Mouse (Mus musculus) layer of hippocampus, adult 9-11 months (tissue): ENCODE results near the gene Mmp11.
A peak's percentile ranks its signal among the peaks of the same experiment; 100 is the strongest.

Experiments
- DNase-seq: peaks from one replicate; pipeline ENCODE4 v3.0.0; 2022

The Mmp11 gene

GRCm38 (mm10) chr10:75937851-75938643 lies 1.8 kb upstream of the Mmp11 start:
- no peak for DNase-seq

- no peak for DNase-seq
Observed at GRCm38 (mm10) chr10:75936909-75937667, 792 bp upstream of the Mmp11 start.

GRCm38 (mm10) chr10:75934991-75935390 lies 1.3 kb downstream of the Mmp11 start:
- DNase-seq: no peak

DNA sequence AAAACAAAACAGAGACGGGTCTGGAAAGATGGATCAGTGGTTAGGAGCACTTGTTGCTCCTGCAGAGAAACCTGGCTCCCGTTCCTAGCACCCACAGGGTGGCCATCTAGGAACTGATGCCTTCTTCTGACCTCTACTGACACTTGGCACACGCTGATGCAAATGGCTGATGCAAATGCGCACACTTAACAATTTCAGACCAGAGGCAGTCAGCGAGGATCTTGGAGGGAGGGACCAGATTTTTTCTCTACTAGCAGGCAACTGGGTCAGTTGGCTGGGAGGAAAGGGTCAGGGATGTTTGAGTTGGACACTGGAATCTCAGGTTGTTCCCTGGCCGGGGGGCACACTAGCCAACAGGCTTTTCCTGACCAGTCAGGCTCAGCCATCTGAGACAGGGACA lies 3.4 kb downstream of the Mmp11 start, which contains the start of gene Chchd10:
Chchd10 (plus strand) TSS at position 240 of the 400 bp plus-strand sequence.
- DNase-seq: no peak

DNA sequence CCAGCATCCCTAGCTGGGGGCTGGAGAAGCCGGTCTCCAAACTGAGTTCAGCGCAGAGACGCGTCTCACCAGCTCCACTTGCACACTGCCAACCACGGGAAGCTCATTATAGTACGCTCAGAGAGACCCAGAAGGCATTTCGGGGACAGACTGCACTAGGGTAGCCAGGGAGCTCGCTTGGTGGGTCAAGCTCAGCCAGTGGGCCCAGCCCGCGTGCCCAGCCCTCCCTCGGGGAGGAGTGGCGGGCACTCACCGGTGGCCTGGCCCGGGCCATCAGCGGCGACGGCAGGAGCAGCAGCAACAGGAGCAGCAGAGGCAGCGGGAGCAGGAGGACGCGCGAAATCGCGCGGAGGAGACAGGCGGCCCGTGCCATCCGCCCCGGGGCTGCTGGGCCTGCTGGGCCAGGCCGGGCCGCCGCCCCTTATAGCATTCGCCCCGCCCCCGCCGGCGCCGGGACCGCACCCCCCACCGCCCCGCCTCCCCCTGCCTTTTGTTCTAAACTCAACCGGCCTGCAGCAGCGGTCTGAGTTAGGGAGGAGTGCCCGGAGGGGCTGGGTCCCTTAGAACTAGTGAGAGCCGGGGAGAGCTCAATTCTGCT lies 4.1 kb downstream of the Mmp11 start:
- no peak for DNase-seq

DNA sequence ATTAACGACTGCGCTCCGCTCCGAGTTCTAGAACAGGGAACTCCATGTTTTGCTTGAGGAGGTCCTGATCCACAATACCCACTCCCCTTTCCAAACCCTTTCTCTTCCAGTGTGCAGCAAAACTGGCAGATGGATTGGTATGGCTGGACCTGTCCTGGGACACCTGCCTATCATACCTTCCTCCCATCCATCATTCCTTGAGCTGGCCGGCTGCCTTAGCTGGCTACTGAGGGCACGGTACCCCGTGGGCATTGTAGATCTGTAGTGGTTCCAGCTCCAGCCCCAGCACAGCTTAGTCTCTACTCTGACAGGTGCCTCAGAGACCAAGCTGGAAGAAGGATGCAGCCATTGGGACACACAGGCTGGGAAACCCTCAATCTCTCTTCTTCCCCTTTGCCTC lies 5.0 kb downstream of the Mmp11 start:
- DNase-seq: no peak

DNA sequence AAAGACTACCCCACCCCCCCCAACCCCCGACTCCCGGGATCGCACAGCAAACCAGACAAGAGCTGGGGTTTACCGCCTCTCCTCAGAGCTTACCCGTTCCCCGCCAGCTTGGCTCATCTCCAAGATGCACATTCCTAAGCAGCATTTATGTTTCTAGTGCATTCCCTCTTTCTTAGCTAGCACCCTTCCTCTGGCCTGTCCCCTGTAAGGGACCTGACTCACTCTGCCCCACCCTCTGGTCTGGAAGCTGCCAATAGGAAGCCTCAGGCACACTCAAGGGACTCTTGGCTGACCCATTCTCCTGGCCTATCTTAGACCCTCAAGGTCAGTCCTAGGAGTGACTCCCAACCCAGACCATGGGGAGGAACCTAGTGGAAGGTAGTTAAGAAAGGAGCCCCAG lies 6.0 kb downstream of the Mmp11 start:
- no peak for DNase-seq

DNA sequence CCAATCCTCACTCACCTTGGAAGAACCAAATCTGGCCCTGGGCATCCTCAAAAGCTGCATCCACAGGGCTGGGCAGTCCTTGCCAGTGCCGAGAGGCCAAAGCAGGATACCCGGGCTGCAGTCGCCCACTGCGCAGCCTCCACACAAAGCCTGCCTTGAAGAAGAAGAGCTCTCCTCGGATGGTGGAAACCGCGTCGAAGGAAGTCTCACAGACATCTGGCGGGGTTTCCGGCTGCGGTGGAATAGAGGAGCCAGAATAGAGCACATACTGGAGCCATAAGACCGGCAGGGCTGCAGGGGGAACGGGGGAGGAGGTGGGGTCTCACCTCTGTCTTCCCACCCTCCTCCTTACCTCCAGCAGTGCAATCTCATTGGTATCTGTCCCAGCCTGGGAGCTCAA lies 9.9 kb downstream of the Mmp11 start:
- no peak for DNase-seq

GRCm38 (mm10) chr10:75924324-75924723 lies 12.0 kb downstream of the Mmp11 start:
- DNase-seq: no peak

- DNase-seq: no peak
Observed at GRCm38 (mm10) chr10:75921726-75922560, 14.4 kb downstream of the Mmp11 start.

DNA sequence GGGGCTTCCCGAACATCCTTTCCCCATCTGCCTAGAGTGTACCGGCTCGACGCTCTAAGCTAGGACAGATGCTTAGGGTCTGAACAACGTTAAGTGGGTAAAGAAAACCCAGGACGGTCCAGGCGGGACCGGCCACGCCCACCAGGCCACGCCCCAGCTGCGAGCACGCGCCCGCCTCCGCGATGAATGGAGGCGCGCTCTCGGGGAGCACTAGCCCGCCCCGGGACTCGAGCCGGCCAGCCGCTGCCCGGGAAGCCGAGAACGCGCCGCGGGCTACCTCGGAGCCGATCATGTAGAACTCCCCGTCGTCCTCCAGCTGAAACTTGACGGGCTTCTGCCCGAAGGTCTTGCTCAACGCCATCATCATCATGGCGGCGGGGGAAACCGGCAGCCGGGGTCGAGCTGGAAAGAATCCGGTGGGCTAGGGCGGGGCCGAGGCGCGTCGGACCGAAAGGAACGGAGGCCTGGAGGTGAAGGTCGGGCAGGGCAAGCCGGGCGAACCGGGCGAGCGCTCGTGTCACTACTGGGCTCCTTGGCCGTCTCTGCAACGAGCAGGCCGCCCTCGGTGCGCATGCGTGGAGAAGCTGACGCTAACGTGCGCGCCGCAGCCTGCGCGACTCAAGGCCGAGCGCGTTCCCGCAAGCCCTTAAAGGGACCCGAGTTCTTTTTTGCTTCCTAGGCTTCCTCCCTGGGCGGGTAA lies 15.1 kb downstream of the Mmp11 start, which contains the start of gene Smarcb1:
Smarcb1 (minus strand) TSS at position 592 of the 700 bp plus-strand sequence.
- DNase-seq: peak; percentile 93

DNA sequence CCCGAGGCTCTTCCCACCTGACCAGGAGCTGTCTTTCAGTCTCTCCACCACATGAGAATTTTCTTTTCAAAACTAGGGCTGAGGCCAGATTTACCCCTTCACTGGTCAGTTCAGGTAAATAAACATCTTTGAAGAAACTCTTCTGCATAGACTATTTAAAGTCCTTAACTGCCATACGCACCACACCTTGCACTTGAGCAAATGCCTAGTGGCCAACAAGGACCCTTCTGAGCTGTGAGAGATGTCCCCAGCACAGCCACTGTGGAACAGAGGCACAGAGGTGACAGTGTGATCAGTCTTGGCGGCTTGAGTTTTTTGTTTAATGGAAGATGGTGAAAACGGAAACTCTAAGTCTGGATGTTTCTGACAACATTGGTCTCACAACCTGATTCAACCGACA lies 17.3 kb downstream of the Mmp11 start:
- no peak for DNase-seq

- DNase-seq: no peak
Observed at GRCm38 (mm10) chr10:75916840-75917239, 19.5 kb downstream of the Mmp11 start.

- no peak for DNase-seq
Observed at GRCm38 (mm10) chr10:75915557-75915956, 20.7 kb downstream of the Mmp11 start.

- DNase-seq: no peak
Observed at GRCm38 (mm10) chr10:75913013-75913589, 23.2 kb downstream of the Mmp11 start.

DNA sequence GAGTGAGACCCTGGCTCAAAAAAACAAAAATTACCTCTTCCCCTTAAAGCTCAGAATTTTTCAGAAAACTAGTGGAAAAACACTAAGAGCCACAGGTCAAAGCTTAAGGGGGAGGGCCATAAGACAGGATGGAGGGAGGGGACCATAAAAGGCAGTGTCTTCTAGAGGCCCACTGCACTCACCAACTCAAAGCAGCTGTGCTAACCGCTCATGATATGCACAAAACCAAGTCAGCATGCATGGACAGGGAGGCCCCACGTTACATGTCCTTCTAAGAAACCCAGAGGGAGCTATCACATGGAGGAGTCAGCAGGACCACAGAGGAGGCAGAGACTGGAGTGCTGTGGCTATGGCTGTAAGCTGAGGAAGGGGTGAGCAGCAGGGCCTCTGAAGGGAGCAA lies 25.6 kb downstream of the Mmp11 start:
- no peak for DNase-seq

DNA sequence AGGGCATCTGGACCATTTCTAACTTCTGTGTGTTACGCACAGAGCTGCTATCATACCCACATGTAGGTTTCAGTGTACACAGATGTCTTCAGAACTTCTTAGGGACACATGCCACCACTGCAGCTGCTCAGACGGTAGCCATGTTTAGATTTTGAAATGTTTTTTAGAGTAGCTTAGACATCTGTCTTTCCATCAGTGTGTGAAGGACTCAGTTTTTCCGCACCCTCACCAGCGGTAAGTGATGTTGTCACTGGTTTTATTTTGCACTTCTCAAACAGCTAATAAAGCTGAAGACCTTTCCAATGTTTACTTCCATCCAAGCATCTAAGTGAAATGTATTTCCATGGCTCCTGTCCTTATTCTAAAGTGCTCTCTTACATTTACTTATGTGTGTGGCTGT lies 29.4 kb downstream of the Mmp11 start:
- DNase-seq: no peak

- no peak for DNase-seq
Observed at GRCm38 (mm10) chr10:75904391-75904790, 31.9 kb downstream of the Mmp11 start.

- DNase-seq: no peak
Observed at GRCm38 (mm10) chr10:75898846-75899245, 37.5 kb downstream of the Mmp11 start.

GRCm38 (mm10) chr10:75898039-75898564 lies 38.2 kb downstream of the Mmp11 start:
- no peak for DNase-seq

GRCm38 (mm10) chr10:75897373-75897772 lies 38.9 kb downstream of the Mmp11 start:
- DNase-seq: peak; percentile 49
